Mouse (Mus musculus): Measurements from ENCODE around the gene Rrm1. TPM values are rescaled to one million over a fixed set of nuclear protein-coding genes. Genes with fewer than 3 reads are reported as not detected.
"Not testable (repeated sequence)": the region's sequence is repeated elsewhere in the genome, so short reads cannot be mapped to it uniquely, and the experiment has no call there.

Gene Rrm1
- polyA plus RNA-seq, 1 experiment from 2014 or later, result 284 TPM

- ATAC-seq (replicated peaks; ENCODE audit: low FRiP score) (no peak), DNase-seq (ENCODE audit: low spot score) (no peak)
- H3K27me3 ChIP-seq (replicated peaks; ENCODE audit: control insufficient read depth, insufficient read depth, low read length), result no peaks in the 10 kb centered on the region
- H3K4me1 ChIP-seq (replicated peaks; ENCODE audit: control insufficient read depth, insufficient read depth, low read length), result peaks cover 3% of the 10 kb centered on the region
- 67% methylated on average over 4 of the region's 4 CpGs for whole genome bisulfite sequencing
- H3K27ac ChIP-seq (ENCODE audit: low read depth, low read length), result no peak overlapping the region
- H3K9me3 ChIP-seq (ENCODE audit: control insufficient read depth, low read length), result no peaks in the 10 kb centered on the region
- H3K4me3 ChIP-seq (ENCODE audit: low read depth, low read length), result no peak overlapping the region
- H3K36me3 ChIP-seq (ENCODE audit: control insufficient read depth, insufficient read depth, low read length), result no peaks in the 10 kb centered on the region
- H3K4me2 ChIP-seq, result no peak overlapping the region
- no peak overlapping the region for H3K9ac ChIP-seq (ENCODE audit: low read depth, low read length)
Observed at GRCm38 (mm10) chr7:102480821-102481220, 39.3 kb downstream of the Rrm1 start.

GRCm38 (mm10) chr7:102481579-102481978 lies 40.1 kb downstream of the Rrm1 start, which contains the start of gene Olfr543:
Gene Olfr543, minus strand, starts transcription at chr7:102481679.
- Histone ChIP-seq H3K9ac (ENCODE audit: low read depth, low read length) (no peak within 1 kb of the TSS), H3K27me3 (replicated peaks; ENCODE audit: control insufficient read depth, insufficient read depth, low read length) (no peaks in the 10 kb centered on the region), H3K27ac (ENCODE audit: low read depth, low read length) (no peak within 1 kb of the TSS), H3K4me3 (ENCODE audit: low read depth, low read length) (no peak within 1 kb of the TSS), H3K36me3 (ENCODE audit: control insufficient read depth, insufficient read depth, low read length) (no peaks in the 10 kb centered on the region), H3K4me2 (no peak within 1 kb of the TSS), H3K9me3 (ENCODE audit: control insufficient read depth, low read length) (no peaks in the 10 kb centered on the region), H3K4me1 (replicated peaks; ENCODE audit: control insufficient read depth, insufficient read depth, low read length) (peaks cover 10% of the 10 kb centered on the region)
- WGBS, result 84% methylated on average over 4 of the region's 4 CpGs
- ATAC-seq (replicated peaks; ENCODE audit: low FRiP score) (no peak), DNase-seq (ENCODE audit: low spot score) (no peak)

- Histone ChIP-seq H3K36me3 (ENCODE audit: control insufficient read depth, insufficient read depth, low read length) (no peaks in the 10 kb centered on the region), H3K4me2 (no peak overlapping the region), H3K9me3 (ENCODE audit: control insufficient read depth, low read length) (no peaks in the 10 kb centered on the region), H3K27me3 (replicated peaks; ENCODE audit: control insufficient read depth, insufficient read depth, low read length) (no peaks in the 10 kb centered on the region), H3K9ac (ENCODE audit: low read depth, low read length) (no peak overlapping the region), H3K27ac (ENCODE audit: low read depth, low read length) (no peak overlapping the region), H3K4me3 (ENCODE audit: low read depth, low read length) (no peak overlapping the region), H3K4me1 (replicated peaks; ENCODE audit: control insufficient read depth, insufficient read depth, low read length) (peaks cover 12% of the 10 kb centered on the region)
- WGBS, result 90% methylated on average over 2 of the region's 2 CpGs
- no peak for ATAC-seq (replicated peaks; ENCODE audit: low FRiP score)
- DNase-seq (ENCODE audit: low spot score), result no peak
Observed at GRCm38 (mm10) chr7:102483665-102484064, 42.2 kb downstream of the Rrm1 start.

- not testable (repeated sequence) for DNase-seq (ENCODE audit: low spot score); H3K36me3 ChIP-seq (ENCODE audit: control insufficient read depth, insufficient read depth, low read length); H3K9ac ChIP-seq (ENCODE audit: low read depth, low read length); H3K9me3 ChIP-seq (ENCODE audit: control insufficient read depth, low read length); H3K4me3 ChIP-seq (ENCODE audit: low read depth, low read length); H3K27me3 ChIP-seq (replicated peaks; ENCODE audit: control insufficient read depth, insufficient read depth, low read length); H3K4me2 ChIP-seq; H3K27ac ChIP-seq (ENCODE audit: low read depth, low read length)
- ATAC-seq (replicated peaks; ENCODE audit: low FRiP score), result peak; percentile 32; the same call in 1 of the 2 replicates
- 58% methylated on average over 8 of the region's 8 CpGs for whole genome bisulfite sequencing
- H3K4me1 ChIP-seq (replicated peaks; ENCODE audit: control insufficient read depth, insufficient read depth, low read length), result peaks cover 12% of the 10 kb centered on the region
Observed at GRCm38 (mm10) chr7:102484766-102485165, 43.3 kb downstream of the Rrm1 start.

GRCm38 (mm10) chr7:102486105-102486504 lies 44.6 kb downstream of the Rrm1 start:
- Histone ChIP-seq H3K27me3 (replicated peaks; ENCODE audit: control insufficient read depth, insufficient read depth, low read length) (no peaks in the 10 kb centered on the region), H3K4me3 (ENCODE audit: low read depth, low read length) (no peak overlapping the region), H3K9me3 (ENCODE audit: control insufficient read depth, low read length) (no peaks in the 10 kb centered on the region), H3K4me1 (replicated peaks; ENCODE audit: control insufficient read depth, insufficient read depth, low read length) (peaks cover 12% of the 10 kb centered on the region), H3K27ac (ENCODE audit: low read depth, low read length) (no peak overlapping the region), H3K9ac (ENCODE audit: low read depth, low read length) (no peak overlapping the region), H3K4me2 (no peak overlapping the region; the same call in 1 of the 2 replicates), H3K36me3 (ENCODE audit: control insufficient read depth, insufficient read depth, low read length) (no peaks in the 10 kb centered on the region)
- ATAC-seq (replicated peaks; ENCODE audit: low FRiP score), result peak; percentile 84
- WGBS, result 24% methylated on average over 1 of the region's 1 CpGs
- DNase-seq (ENCODE audit: low spot score), result no peak

GRCm38 (mm10) chr7:102488161-102488560 lies 46.7 kb downstream of the Rrm1 start, which contains the start of gene Olfr544:
Gene Olfr544, minus strand, starts transcription at chr7:102488313.
- Histone ChIP-seq H3K4me3 (ENCODE audit: low read depth, low read length) (no peak within 1 kb of the TSS), H3K9ac (ENCODE audit: low read depth, low read length) (no peak within 1 kb of the TSS), H3K27me3 (replicated peaks; ENCODE audit: control insufficient read depth, insufficient read depth, low read length) (no peaks in the 10 kb centered on the region), H3K36me3 (ENCODE audit: control insufficient read depth, insufficient read depth, low read length) (no peaks in the 10 kb centered on the region), H3K4me1 (replicated peaks; ENCODE audit: control insufficient read depth, insufficient read depth, low read length) (peaks cover 12% of the 10 kb centered on the region), H3K27ac (ENCODE audit: low read depth, low read length) (no peak within 1 kb of the TSS), H3K4me2 (no peak within 1 kb of the TSS), H3K9me3 (ENCODE audit: control insufficient read depth, low read length) (no peaks in the 10 kb centered on the region)
- ATAC-seq (replicated peaks; ENCODE audit: low FRiP score) (no peak), DNase-seq (ENCODE audit: low spot score) (no peak)
- 42% methylated on average over 1 of the region's 1 CpGs for WGBS

GRCm38 (mm10) chr7:102494416-102494815 lies 52.9 kb downstream of the Rrm1 start:
- 40% methylated on average over 7 of the region's 7 CpGs for WGBS
- H3K4me2 ChIP-seq, result not testable (repeated sequence)

GRCm38 (mm10) chr7:102499473-102499872 lies 58.0 kb downstream of the Rrm1 start, which contains the start of gene Olfr545:
Gene Olfr545, minus strand, starts transcription at chr7:102499573.
- Histone ChIP-seq H3K4me2 (no peak within 1 kb of the TSS), H3K36me3 (ENCODE audit: control insufficient read depth, insufficient read depth, low read length) (no peaks in the 10 kb centered on the region), H3K4me1 (replicated peaks; ENCODE audit: control insufficient read depth, insufficient read depth, low read length) (no peaks in the 10 kb centered on the region), H3K27ac (ENCODE audit: low read depth, low read length) (no peak within 1 kb of the TSS), H3K27me3 (replicated peaks; ENCODE audit: control insufficient read depth, insufficient read depth, low read length) (no peaks in the 10 kb centered on the region), H3K9me3 (ENCODE audit: control insufficient read depth, low read length) (no peaks in the 10 kb centered on the region), H3K9ac (ENCODE audit: low read depth, low read length) (no peak within 1 kb of the TSS), H3K4me3 (ENCODE audit: low read depth, low read length) (no peak within 1 kb of the TSS)
- DNase-seq (ENCODE audit: low spot score), result no peak
- no peak for ATAC-seq (replicated peaks; ENCODE audit: low FRiP score)
- 59% methylated on average over 3 of the region's 3 CpGs for WGBS

More at GRCm38 (mm10) chr7:102494416-102494815, 52.9 kb downstream of the Rrm1 start:
- H3K4me3 ChIP-seq (ENCODE audit: low read depth, low read length); H3K36me3 ChIP-seq (ENCODE audit: control insufficient read depth, insufficient read depth, low read length); H3K4me1 ChIP-seq (replicated peaks; ENCODE audit: control insufficient read depth, insufficient read depth, low read length); H3K27ac ChIP-seq (ENCODE audit: low read depth, low read length); H3K27me3 ChIP-seq (replicated peaks; ENCODE audit: control insufficient read depth, insufficient read depth, low read length); H3K9ac ChIP-seq (ENCODE audit: low read depth, low read length); H3K9me3 ChIP-seq (ENCODE audit: control insufficient read depth, low read length); DNase-seq (ENCODE audit: low spot score): not testable (repeated sequence)
- ATAC-seq (replicated peaks; ENCODE audit: low FRiP score), result peak; percentile 54; the same call in 1 of the 2 replicates

GRCm38 (mm10) chr7:102501986-102502385 lies 60.5 kb downstream of the Rrm1 start:
- Histone ChIP-seq H3K27ac (ENCODE audit: low read depth, low read length) (no peak overlapping the region), H3K4me2 (no peak overlapping the region), H3K9ac (ENCODE audit: low read depth, low read length) (no peak overlapping the region), H3K4me1 (replicated peaks; ENCODE audit: control insufficient read depth, insufficient read depth, low read length) (no peaks in the 10 kb centered on the region), H3K9me3 (ENCODE audit: control insufficient read depth, low read length) (no peaks in the 10 kb centered on the region), H3K4me3 (ENCODE audit: low read depth, low read length) (no peak overlapping the region), H3K36me3 (ENCODE audit: control insufficient read depth, insufficient read depth, low read length) (no peaks in the 10 kb centered on the region), H3K27me3 (replicated peaks; ENCODE audit: control insufficient read depth, insufficient read depth, low read length) (no peaks in the 10 kb centered on the region)
- ATAC-seq (replicated peaks; ENCODE audit: low FRiP score), result no peak
- WGBS, result 73% methylated on average over 5 of the region's 5 CpGs
- no peak for DNase-seq (ENCODE audit: low spot score)
